Mouse (Mus musculus) stomach, postnatal 0 days (tissue): ENCODE results near the gene Adad2.

Experiments
- CTCF ChIP-seq: IDR thresholded peaks from 2 replicates; pipeline ENCODE4 v1.5.1; 2016; ENCODE audit warnings: antibody characterized with exemption, low read depth, mild to moderate bottlenecking, moderate library complexity
- EP300 ChIP-seq: optimal IDR thresholded peaks from 2 replicates; pipeline ENCODE3; 2016; ENCODE audit warnings: antibody characterized with exemption

- TF ChIP-seq EP300 (no peak), CTCF (no peak)
Observed at GRCm38 (mm10) chr8:119580441-119581161, 31.9 kb upstream of the Adad2 start.
